Mouse (Mus musculus): ENCODE measurements at regions not wholly inside any gene's neighbourhood (a gene's known extent, or its start where the extent isn't known, plus 50 kb on each side); places are given as distances from the start of the nearest gene placed in this dataset.

GRCm38 (mm10) chr13:26080302-26080701 is 689.7 kb downstream of the Hdgfl1 start:
- TF ChIP-seq CTCF (conservative IDR thresholded peaks at IDR 0.05; ENCODE audit: low read length) (no peak), POU5F1 (IDR thresholded peaks at IDR 0.05; ENCODE audit: borderline replicate concordance, low read length) (no peak)
